Mouse (Mus musculus) c-Kit-positive CD71-negative TER-119-negative erythroid progenitor cells, embryonic 14.5 days (primary cell): ENCODE measurements around the gene Ubl7.

Experiments used
- DNase-seq: peaks from one replicate; pipeline ENCODE4 v3.0.0-alpha.2; 2013; ENCODE audit warnings: low read depth

Gene Ubl7

GRCm38 (mm10) chr9:57921491-57922060 is 10.8 kb downstream of the Ubl7 start:
- DNase-seq: no peak

DNA sequence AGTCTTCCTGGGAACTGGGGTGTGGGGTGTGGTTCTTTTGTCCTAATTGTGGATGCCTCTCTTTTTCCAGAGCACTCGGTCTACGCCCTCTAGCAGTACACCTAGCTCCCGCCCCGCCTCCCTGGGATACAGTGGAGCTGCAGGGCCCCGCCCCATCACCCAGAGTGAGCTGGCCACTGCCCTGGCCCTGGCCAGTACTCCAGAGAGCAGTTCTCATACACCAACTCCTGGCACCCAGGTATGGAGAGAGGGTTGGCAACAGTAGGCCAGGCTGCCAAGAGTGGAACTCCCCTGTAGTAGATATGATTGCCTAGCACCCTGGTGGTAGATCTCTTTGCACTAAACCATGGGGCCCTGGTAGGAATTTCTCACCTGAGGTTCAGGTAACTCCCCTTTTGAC is 11.6 kb downstream of the Ubl7 start:
- DNase-seq: no peak

DNA sequence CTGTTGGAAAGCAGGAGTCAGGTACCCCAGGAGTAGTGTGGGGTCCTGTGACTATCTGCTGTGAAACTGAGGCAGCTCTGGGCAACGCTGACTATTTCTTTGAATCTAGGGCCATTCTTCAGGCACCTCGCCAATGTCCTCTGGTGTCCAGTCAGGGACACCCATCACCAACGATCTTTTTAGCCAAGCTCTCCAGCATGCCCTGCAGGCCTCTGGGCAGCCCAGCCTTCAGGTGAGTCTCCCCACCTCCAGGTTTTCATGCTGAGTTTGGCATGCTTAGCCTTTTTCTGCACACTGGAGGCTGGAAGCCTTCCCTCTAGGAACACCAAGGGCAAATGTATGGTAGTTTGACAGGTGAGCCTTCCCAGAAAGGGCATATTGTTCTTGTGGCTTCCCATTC is 12.3 kb downstream of the Ubl7 start:
- no peak for DNase-seq

DNA sequence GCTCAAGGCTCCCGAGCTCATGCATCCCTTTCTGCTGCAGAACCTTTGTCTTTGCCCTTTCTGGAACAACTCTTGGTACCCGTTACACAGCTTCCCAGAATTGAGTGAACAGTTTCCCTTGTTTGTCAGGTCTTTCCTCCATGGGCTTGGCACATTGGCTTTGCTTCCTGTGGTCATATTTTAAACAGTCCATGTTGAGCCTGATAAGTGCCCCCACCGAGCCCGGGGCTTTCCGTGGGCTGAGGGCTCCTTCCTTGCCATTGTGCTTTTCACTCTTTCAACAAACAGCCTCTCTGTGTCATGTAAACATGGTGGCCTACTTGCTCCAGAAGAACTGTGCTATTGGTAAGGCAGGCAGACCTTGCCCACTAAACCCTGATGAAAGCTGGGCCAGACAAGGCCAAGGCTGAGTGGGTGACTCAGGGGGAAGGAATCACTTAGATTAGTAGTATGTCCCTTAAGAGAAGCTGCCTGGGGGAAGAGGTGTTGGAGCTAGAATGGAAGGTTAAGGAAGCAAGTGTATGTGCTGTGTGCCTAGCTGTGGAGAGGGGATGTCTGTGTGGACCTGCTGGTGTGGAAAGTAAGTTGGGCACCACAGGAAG is 20.5 kb downstream of the Ubl7 start:
- no peak for DNase-seq

DNA sequence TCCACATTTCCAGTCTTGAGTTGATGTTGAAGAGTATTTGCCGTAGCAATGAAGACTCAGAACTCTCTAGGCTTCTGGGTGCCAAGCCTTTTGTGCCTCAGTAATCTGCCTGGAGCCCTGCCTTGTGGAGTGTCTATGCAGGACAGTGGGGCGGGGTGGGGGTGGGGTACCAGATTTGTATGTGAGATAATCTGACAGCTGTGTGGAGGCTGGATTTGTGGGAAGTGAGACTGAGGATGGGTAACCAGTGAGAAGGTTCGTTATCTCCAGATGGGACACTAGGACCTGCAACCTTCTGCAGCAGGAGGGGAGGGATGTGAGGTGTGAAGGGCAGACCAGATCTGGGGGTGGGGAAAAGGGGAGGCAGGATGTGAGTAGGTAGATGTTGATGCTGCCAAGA is 21.5 kb downstream of the Ubl7 start:
- DNase-seq: no peak

DNA sequence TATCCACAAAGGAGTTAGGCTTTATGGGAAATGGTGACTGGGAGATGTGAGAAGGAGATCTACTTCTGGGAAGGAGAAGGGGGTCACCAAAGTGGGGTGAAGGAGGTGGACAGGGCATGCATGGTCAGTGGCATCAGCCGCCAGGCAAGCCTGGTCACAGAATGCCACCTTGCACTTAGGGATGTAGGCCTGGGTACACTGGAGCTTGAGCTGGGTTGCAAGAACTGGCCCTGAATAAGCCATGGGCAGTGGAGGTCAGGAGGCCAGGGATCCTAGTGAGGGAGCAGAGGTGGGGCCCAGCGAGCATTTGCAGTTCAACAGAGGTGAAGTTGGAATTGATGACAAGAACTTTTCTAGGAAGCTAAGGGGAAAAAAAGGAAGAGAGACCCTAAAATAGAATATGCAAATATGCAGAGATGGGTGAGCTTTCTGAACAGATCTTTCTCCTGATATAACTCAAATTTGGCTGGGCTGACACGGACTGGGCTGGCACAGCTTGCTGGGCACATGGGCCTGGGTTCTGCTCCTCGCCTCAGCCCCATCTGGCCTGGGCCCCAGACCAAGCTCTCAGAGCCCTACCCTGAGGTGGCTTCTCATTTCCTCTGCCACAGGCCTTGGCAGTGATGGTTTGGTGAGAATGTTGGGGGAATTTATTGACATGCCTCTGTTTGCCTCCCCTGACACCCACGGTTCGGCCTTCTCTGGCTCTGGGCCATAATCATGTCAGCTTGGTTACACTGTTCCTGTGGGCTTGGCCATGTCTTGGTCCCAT is 22.2 kb downstream of the Ubl7 start:
- no peak for DNase-seq

GRCm38 (mm10) chr9:57935683-57936437 is 25.1 kb downstream of the Ubl7 start:
- DNase-seq: peak; percentile 72

- no peak for DNase-seq
These were observed 26.4 kb downstream of the Ubl7 start for GRCm38 (mm10) chr9:57937171-57937570.

GRCm38 (mm10) chr9:57937651-57938050 is 26.9 kb downstream of the Ubl7 start:
- no peak for DNase-seq

GRCm38 (mm10) chr9:57938225-57939055 is 27.7 kb downstream of the Ubl7 start:
- no peak for DNase-seq

DNA sequence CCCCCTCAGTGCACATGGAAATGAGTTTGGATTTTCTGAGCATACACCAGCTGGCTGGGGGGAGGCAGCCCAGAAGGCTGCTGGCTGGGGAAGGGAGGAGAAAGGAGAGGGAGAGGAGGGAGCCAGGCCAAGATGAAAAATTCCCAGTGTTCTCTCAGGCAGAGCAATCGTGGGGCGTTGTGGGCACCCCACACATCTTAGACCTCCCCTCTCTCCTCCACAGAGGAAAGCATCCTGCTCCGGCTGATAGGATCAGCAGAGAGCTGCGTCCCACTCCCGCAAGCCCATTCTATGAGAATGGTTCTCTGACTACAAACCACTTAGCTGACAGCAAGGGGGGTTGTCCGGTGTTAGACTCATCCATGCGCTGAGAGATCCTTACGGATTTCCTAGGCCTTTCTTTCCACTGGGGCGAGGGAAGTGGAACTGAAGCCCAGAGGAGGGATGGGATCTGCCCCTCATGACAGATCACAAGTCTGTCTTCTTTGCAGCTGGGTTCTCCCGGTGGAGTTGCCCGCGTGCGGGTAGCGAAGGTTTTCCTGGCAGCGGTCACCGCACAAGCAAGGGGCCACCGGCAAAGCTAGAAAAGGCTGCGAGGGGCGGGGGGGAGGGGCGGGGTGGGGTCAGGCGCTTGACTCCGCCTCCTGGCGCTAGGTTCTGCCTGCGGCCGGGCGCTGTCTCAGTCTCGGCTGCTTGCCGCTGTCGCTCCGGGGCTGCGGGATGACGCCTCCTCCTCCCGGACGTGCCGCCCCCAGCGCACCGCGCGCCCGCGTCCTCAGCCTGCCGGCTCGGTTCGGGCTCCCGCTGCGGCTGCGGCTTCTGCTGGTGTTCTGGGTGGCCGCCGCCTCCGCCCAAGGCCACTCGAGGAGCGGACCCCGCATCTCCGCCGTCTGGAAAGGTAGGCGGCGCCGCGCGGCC is 28.9 kb downstream of the Ubl7 start, which contains the start of gene Sema7a:
Gene Sema7a (plus strand): TSS at position 682 of the 918 bp plus-strand sequence.
- no peak for DNase-seq

DNA sequence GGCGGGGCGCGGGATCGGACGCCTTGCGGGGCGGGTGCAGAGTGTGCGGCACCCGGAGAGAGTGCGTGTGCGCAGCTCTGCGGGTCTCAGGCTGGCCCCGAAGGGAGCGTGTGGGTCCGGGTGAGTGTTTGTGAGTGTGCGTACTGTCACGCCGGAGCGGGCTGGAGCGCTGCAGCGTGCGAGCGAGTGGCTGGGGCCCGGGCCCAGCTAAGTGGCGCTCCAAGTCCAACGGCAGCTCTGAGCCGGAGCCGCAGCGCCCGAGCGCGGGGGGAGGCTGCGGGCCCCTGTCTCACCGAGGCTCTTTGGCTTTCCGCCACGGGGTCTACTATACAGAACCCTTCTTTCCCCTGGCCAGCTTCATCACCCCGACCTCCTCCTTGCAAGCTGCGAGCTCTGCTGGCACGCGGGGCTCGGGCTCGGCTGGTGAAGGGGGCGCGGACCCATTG is 29.6 kb downstream of the Ubl7 start:
- no peak for DNase-seq

DNA sequence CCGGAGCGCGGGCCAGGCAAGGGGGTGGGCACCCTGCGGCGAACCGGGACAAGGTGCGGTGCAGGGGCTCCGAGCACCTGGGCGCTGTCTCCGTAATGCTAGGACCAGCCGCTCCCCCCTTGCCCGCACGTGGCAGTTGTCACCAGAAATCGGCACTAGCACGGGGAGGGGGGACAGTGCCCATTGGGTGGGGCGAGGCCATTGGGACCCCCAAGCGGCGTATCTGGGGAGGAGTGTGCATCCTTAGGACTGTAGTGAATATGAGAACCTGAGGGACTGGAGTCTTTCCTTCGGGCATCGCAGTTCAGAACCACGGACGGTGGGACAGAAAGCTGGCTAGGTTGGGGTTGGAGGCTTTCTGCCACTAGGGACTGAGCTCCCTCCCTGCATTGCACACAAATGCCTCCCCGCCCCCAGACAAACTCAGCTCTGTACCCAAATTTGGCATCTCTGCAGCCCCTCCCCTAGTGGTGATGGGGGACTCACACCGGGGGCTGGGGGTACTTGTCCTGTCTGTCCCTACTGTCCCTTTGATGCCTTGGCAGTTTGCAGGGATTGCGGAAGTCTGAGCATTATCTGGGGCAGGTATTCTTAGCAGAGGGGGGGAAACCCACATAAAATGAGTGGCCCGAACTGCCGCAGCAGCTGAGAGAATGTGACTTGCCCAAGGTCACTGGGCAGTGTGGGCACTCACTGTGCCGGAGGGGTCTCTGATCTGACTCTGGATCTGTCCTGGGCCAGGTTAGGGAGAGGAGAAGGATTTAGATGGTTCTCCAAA is 30.3 kb downstream of the Ubl7 start:
- no peak for DNase-seq

- DNase-seq: no peak
These were observed 31.3 kb downstream of the Ubl7 start for GRCm38 (mm10) chr9:57942039-57942438.

GRCm38 (mm10) chr9:57943067-57943466 is 32.3 kb downstream of the Ubl7 start:
- DNase-seq: no peak

DNA sequence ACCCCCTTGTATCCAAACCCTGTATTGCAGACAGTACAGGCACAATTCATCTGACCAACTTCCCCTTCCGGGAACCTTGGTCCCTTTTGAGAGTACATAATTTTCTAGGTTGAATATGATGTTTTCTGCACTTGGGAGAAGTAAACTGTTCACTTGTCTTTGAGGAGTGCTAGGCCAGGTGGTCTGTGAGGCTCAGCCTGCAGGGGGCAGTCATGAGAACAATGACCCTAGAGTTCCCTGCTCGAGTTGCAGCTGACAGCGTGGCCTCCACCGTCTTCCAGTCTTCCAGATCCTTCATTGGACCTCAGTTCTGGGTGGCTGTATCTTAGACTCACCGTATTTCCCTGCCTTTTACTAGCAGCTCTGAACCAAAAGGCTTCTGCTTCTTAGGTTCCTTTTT is 33.8 kb downstream of the Ubl7 start:
- peak; percentile 65 for DNase-seq

DNA sequence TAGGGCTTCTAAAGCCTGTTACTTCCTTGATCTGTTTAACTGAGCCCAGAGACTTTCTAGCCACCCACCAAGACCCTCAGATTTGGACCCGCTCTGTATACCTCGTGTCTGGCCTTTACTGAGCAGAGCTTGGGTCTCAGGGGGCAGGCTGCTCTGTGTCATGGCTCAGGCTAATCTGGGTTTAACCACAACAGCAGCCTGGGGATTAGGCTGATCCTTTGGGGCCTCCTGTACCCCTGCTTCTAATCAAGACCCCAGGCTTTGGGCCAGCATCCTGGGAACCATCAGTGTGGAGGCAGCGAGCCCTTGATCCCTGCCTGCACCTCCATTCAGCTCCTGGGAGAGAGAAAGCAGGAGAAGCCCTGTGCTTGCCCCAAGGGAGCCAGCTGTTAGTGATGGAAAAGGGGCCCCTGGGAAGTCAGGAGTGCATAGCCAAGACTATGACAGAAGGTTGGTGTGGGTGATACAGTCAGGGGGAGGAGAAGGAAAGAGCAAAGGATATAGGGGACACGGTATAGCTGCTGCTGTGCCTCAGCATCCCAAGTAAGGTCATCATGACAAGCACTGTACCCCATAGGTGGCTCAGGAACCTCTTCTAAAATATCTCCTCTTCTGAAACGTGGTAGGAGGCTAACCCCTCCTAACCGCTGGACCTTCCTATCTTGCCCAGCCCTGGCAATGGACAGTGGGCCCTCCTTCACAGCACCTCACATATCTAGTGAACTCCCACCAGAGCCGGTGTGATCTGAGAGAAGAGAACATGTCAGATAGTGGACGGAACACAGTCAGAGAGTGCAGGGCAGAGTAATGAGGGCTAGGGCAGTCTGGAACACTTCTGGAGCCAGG is 35.2 kb downstream of the Ubl7 start:
- no peak for DNase-seq

- no peak for DNase-seq
These were observed 36.7 kb downstream of the Ubl7 start for GRCm38 (mm10) chr9:57947381-57948030.
